Mouse (Mus musculus): ENCODE measurements around the gene Actc1. TPM values are rescaled to one million over a fixed set of nuclear protein-coding genes. Genes with fewer than 3 reads are reported as not detected.

Gene Actc1
- polyA plus RNA-seq, 1 experiment from 2014 or later, result 3.0 TPM

DNA sequence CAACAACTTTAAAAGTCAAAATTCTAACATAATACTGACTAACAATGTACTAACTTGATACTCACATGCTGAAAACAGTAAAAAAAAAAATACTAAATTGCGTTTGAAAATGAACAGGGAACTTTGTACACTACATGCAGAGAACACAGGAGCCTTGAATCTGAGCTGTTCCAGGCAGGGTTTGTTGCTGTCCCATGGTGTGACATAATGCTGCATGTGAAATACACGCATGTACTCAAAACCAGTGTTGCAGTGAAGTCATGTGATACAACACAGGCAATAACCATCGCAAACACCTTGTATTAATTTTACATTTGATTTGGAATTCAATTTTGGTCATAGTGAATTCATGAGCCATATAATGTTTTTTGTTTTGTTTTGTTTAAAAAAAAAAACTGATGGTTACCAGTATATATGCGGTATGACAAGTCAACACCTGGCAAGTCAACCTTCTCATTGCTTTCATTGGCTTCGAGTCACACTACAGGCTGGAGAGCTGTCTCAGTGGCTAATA lies 7.1 kb downstream of the Actc1 start:
- H3K4me1 ChIP-seq, result no peaks in the 10 kb centered on the region
- H3K36me3 ChIP-seq (replicated peaks), result no peaks in the 10 kb centered on the region
- no peak overlapping the region for H3K9ac ChIP-seq
- no peaks in the 10 kb centered on the region for H3K27me3 ChIP-seq (replicated peaks)
- H3K4me3 ChIP-seq, result no peak overlapping the region
- H3K27ac ChIP-seq, result no peak overlapping the region
- no peak for ATAC-seq (replicated peaks)
- H3K9me3 ChIP-seq, result no peaks in the 10 kb centered on the region
- 91% methylated on average over 5 of the region's 5 CpGs for WGBS
- no peak overlapping the region for H3K4me2 ChIP-seq

DNA sequence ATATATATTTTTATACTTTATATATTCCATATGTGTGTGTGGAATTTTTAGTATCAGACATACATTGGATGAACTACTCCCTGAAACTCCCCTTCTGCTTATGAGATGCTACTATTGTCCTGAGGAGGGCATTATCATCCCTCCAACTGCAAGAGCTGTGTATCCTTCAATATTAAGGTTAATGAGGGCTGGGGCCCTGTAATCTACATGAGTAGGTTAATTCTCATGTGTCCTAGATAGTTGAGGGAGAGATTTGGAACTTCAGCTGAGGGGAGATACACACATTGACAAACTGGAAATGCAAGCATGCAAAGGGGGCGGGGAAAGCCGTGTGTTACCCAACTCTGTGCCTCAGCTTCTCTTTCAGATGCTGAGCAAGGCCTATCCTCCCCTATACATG lies 15.4 kb downstream of the Actc1 start:
- Histone ChIP-seq H3K4me1 (no peaks in the 10 kb centered on the region), H3K27ac (no peak overlapping the region), H3K4me2 (no peak overlapping the region), H3K9me3 (no peaks in the 10 kb centered on the region), H3K27me3 (replicated peaks) (no peaks in the 10 kb centered on the region), H3K9ac (no peak overlapping the region), H3K36me3 (replicated peaks) (no peaks in the 10 kb centered on the region), H3K4me3 (no peak overlapping the region)
- 79% methylated on average over 2 of the region's 2 CpGs for WGBS
- no peak for ATAC-seq (replicated peaks)

DNA sequence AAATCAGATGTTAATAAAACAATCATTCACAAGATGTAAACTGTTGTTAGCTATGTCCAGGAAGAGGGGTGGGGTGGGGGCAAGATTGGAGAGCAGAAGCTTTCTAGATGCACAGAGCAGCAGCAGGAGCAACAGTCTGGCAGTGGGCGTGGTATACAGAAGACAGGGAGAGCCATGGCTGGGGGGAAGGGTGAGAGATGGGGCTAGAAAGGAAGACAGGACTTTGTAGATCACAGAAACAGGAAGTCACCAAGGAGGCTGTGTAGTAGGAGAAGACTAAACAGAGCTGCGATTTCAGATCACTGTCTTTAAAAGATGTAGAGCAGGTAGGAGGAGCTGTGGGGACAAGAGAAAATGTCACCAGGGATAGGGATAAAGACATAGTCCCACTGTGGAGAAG lies 21.1 kb downstream of the Actc1 start:
- Histone ChIP-seq H3K36me3 (replicated peaks) (no peaks in the 10 kb centered on the region), H3K9me3 (no peaks in the 10 kb centered on the region), H3K9ac (no peak overlapping the region), H3K27me3 (replicated peaks) (no peaks in the 10 kb centered on the region), H3K4me1 (no peaks in the 10 kb centered on the region), H3K4me2 (no peak overlapping the region), H3K4me3 (no peak overlapping the region), H3K27ac (no peak overlapping the region)
- WGBS, result 62% methylated on average over 2 of the region's 2 CpGs
- ATAC-seq (replicated peaks), result no peak

DNA sequence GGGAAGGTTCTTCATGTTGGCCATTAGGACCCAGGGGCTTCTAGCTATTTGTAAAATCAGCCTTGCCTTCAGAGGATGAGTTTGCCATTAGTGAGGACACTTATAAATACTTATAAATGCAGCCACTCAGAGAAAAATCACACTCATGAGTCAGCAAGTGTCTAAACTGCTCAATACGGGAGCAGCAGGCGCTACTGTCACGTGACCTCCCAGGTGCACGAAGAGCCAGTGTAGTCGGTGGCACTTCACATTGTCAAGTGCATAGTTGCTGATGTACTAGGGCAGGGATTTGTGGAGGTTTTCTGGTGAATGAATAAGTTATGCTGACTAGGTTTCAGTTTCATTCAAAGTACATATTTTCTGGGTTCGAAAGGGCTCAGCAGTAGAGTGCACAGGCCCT lies 30.0 kb downstream of the Actc1 start:
- H3K4me2 ChIP-seq, result no peak overlapping the region
- no peak overlapping the region for H3K27ac ChIP-seq
- no peaks in the 10 kb centered on the region for H3K27me3 ChIP-seq (replicated peaks)
- no peaks in the 10 kb centered on the region for H3K9me3 ChIP-seq
- peaks cover 5% of the 10 kb centered on the region for H3K4me1 ChIP-seq
- no peak for ATAC-seq (replicated peaks)
- no peak overlapping the region for H3K9ac ChIP-seq
- no peaks in the 10 kb centered on the region for H3K36me3 ChIP-seq (replicated peaks)
- 92% methylated on average over 6 of the region's 6 CpGs for WGBS
- H3K4me3 ChIP-seq, result no peak overlapping the region

DNA sequence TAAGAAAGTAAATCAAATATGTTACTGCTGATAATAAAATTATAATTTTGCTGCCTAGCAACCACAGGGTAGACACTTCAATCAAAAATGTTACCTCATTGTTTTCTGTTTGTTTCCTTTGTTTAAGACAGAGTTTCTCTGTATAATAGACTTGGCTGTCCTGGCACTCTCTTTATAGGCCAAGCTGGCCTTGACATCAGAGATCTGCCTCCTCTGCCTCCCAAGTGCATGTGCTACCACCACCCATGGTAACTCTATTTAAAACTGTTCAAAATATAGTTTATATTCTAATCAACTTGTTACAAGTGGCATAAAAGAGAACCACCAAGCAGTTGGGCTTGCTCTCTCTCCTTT lies 33.2 kb downstream of the Actc1 start:
- no peak overlapping the region for H3K4me2 ChIP-seq
- peaks cover 11% of the 10 kb centered on the region for H3K4me1 ChIP-seq
- H3K9me3 ChIP-seq, result no peaks in the 10 kb centered on the region
- no peaks in the 10 kb centered on the region for H3K27me3 ChIP-seq (replicated peaks)
- H3K4me3 ChIP-seq, result no peak overlapping the region
- H3K36me3 ChIP-seq (replicated peaks), result no peaks in the 10 kb centered on the region
- no peak overlapping the region for H3K9ac ChIP-seq
- no peak overlapping the region for H3K27ac ChIP-seq
- no peak for ATAC-seq (replicated peaks)

DNA sequence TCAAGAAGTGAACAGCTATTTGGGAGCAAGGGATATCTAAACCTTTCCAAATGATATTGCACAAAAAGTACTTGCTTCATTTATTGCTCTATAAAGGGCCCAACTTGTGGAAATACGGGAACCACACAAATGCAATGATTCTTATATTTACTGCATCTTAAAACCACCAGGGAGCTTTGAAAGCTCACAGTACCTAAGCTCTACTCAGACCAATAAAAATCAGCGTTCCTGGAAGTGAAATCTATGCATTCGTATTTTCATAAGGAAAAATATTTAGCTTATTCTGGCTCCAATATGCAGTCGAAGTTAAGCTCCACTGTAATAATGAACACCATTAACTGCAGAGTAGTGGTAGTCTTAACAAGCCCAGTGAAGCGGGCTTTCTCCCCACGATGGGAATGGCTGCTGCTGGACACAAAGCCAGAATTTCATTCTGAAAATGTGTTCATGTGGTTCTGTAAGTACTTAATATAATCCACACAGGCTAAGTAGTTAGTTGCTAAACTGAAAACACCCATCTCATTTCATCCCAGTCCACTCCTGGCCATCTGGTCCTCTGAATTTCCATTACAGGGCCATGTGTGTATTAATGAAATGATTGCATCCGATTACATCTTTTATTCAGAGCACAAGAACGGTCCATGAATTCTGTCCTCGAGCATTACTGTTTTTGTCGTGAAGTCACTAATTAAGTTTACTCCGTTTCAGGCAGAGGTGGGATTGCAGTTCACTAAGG lies 33.7 kb downstream of the Actc1 start:
- no peak overlapping the region for H3K4me3 ChIP-seq
- WGBS, result 64% methylated on average over 11 of the region's 11 CpGs
- no peaks in the 10 kb centered on the region for H3K36me3 ChIP-seq (replicated peaks)
- H3K27ac ChIP-seq, result no peak overlapping the region
- H3K9me3 ChIP-seq, result no peaks in the 10 kb centered on the region
- no peak for ATAC-seq (replicated peaks)
- H3K27me3 ChIP-seq (replicated peaks), result no peaks in the 10 kb centered on the region
- H3K4me1 ChIP-seq, result peaks cover 13% of the 10 kb centered on the region
- H3K9ac ChIP-seq, result no peak overlapping the region
- no peak overlapping the region for H3K4me2 ChIP-seq

DNA sequence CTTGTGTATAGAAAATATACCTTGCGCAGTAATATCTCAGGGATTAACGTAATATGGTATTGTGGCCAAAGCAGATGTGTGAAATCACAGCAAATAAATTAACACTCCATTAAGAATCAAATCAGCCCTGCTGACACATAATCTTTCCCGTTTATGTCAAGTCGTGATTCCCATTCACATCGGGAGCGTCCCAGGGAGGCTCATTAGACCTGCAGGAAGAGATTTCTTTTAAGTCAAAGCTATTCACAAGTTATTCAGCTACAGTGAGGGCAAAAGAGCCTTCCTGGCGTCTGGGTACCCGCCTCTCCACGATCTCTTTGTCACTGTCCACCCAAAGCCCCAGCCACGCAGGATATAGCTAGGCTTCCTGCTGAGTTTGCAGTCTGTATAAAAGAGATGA lies 35.2 kb downstream of the Actc1 start:
- Histone ChIP-seq H3K4me2 (peak overlapping the region; percentile 27; the same call in 1 of the 2 replicates), H3K4me3 (no peak overlapping the region), H3K27me3 (replicated peaks) (no peaks in the 10 kb centered on the region), H3K4me1 (peaks cover 17% of the 10 kb centered on the region), H3K36me3 (replicated peaks) (no peaks in the 10 kb centered on the region), H3K9me3 (no peaks in the 10 kb centered on the region), H3K9ac (no peak overlapping the region; the same call in 1 of the 2 replicates), H3K27ac (peak overlapping the region; percentile 34; the same call in 1 of the 2 replicates)
- whole genome bisulfite sequencing, result 14% methylated on average over 10 of the region's 10 CpGs
- ATAC-seq (replicated peaks), result 0 out of 2 replicates have a peak, but pooled peaks have one; percentile 4

DNA sequence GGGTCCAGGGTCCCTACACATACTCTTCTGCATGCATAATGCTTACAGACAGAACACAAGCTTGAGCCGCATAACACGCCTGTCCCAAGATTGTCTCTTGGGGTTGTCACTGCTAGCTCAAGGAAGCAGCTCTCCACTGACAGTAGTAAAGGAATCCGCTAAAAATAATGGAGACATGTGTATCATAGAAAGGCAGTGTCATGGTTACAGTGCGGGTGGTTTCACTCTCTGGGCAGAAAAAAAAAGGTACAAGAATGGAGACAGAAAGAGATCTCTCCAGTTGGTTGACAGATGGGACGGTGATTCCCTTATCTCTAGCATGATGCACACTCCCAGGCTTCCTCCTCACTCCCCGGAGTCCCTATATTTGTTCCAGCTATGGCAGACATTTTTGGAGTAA lies 38.5 kb downstream of the Actc1 start:
- no peak for ATAC-seq (replicated peaks)
- H3K4me3 ChIP-seq, result peak overlapping the region; percentile 80
- no peaks in the 10 kb centered on the region for H3K27me3 ChIP-seq (replicated peaks)
- H3K27ac ChIP-seq, result no peak overlapping the region
- no peaks in the 10 kb centered on the region for H3K36me3 ChIP-seq (replicated peaks)
- no peak overlapping the region for H3K9ac ChIP-seq
- H3K9me3 ChIP-seq, result no peaks in the 10 kb centered on the region
- WGBS, result 69% methylated on average over 6 of the region's 6 CpGs
- peaks cover 29% of the 10 kb centered on the region for H3K4me1 ChIP-seq
- peak overlapping the region; percentile 75 for H3K4me2 ChIP-seq

DNA sequence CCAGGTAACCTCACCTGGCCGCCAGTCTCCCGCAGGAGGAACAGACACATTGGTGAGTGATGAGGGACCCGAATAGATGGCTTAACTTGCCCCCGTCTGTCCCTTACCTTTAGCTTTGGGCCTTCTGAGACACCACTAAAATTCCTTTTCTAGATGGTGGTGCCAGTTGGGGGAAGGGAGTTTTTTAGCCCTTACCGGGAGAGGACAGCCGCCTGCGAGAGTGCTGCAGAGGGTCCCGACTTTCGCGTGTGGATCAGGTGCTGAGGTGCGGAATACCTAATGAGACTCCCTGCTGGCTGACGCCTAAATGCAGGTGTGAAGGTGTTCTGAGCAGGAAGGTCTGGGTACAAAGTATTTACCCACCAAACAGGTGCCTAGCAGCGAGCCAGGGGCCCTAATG lies 39.5 kb downstream of the Actc1 start:
- Histone ChIP-seq H3K9me3 (no peaks in the 10 kb centered on the region), H3K36me3 (replicated peaks) (no peaks in the 10 kb centered on the region), H3K27me3 (replicated peaks) (no peaks in the 10 kb centered on the region), H3K4me3 (peak overlapping the region; percentile 80), H3K9ac (peak overlapping the region; percentile 81), H3K4me1 (peaks cover 29% of the 10 kb centered on the region), H3K27ac (peak overlapping the region; percentile 87), H3K4me2 (peak overlapping the region; percentile 75)
- WGBS, result 1% methylated on average over 13 of the region's 13 CpGs
- peak; percentile 25; the same call in 1 of the 2 replicates for ATAC-seq (replicated peaks)

DNA sequence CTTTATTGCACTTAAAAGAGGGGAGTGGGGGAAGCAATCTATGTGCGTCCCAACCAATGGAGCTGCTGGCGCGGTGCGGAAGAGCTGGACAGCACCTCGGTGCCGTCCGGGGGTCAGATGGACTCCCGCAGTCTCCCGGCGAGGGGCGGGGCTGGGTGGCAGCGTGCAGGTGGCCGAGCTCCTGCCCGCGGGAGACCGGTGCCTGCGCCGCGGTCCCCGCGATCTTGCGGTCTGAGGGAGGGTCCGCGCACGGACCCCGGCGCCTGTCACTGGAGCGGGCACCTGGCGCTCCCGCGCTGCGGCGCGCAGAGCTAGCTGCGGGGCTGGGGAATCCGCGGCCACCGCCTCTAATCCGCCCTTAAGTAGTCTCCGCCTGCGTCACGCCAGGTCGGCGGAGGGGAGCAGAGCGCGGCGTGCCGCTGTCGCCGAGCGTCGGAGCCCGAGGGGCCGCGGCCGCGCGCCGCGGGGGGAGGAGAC lies 40.0 kb downstream of the Actc1 start, which contains the start of gene Gjd2:
TSS of gene Gjd2 (minus strand) at position 325 of the 477 bp plus-strand sequence.
- Histone ChIP-seq H3K27ac (peak within 1 kb of the TSS; percentile 87), H3K4me1 (peaks cover 24% of the 10 kb centered on the region), H3K27me3 (replicated peaks) (no peaks in the 10 kb centered on the region), H3K4me2 (peak within 1 kb of the TSS; percentile 75), H3K36me3 (replicated peaks) (0 out of 2 replicates have a peak, but pooled peaks cover 4% of the 10 kb centered on the region), H3K9me3 (no peaks in the 10 kb centered on the region), H3K4me3 (peak within 1 kb of the TSS; percentile 80), H3K9ac (peak within 1 kb of the TSS; percentile 81)
- ATAC-seq (replicated peaks), result peak; percentile 88
- under 1% methylated on average over 60 of the region's 60 CpGs for WGBS

DNA sequence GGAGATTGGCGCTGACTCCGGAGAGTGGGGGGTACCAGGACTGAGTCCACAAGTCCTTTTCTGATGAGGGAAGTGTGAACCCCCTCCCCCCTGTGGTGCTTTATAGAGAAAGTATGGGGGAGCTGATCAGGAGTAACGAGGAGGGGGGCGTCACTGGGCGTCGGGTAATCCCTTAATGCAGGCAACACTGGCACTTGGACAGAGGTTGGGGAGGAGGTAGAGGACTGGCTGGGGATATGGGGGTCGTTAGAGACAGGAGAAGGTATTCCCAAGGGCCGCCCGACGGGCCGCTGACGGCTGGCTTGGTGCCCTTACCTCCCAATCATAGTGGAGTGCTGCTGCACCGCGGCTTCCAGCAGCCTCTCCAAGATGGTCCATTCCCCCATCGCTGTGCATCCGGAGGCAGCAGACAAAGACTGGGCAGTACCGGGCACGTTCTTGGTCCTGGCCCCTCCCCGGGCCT lies 40.6 kb downstream of the Actc1 start:
- 1% methylated on average over 19 of the region's 19 CpGs for WGBS
- Histone ChIP-seq H3K9ac (peak overlapping the region; percentile 81), H3K9me3 (no peaks in the 10 kb centered on the region), H3K4me2 (peak overlapping the region; percentile 75), H3K27me3 (replicated peaks) (no peaks in the 10 kb centered on the region), H3K36me3 (replicated peaks) (0 out of 2 replicates have a peak, but pooled peaks cover 5% of the 10 kb centered on the region), H3K27ac (peak overlapping the region; percentile 87), H3K4me3 (peak overlapping the region; percentile 80), H3K4me1 (peaks cover 18% of the 10 kb centered on the region)
- peak; percentile 88 for ATAC-seq (replicated peaks)

DNA sequence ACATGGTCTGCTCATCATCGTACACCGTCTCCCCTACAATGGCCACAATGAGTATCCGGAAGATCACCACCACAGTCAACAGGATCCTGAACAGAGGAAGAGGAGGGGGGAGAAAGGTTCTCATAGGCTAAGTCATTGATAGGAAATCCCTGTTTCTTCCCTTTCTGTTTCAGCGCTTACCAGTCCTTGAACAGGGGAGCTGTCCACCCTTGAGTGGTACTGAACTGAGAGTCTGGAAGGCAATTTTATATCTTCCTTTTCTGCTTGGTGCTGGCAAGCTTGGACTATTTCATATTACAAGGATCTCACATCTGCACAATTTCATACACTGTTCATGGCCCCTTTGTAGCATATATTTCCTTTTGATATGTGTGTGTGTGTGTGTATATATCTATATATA lies 41.5 kb downstream of the Actc1 start:
- H3K27ac ChIP-seq, result no peak overlapping the region
- H3K4me2 ChIP-seq, result peak overlapping the region; percentile 75
- H3K9ac ChIP-seq, result peak overlapping the region; percentile 17; the same call in 1 of the 2 replicates
- no peaks in the 10 kb centered on the region for H3K9me3 ChIP-seq
- no peaks in the 10 kb centered on the region for H3K27me3 ChIP-seq (replicated peaks)
- WGBS, result 50% methylated on average over 4 of the region's 4 CpGs
- ATAC-seq (replicated peaks), result no peak
- H3K4me1 ChIP-seq, result peaks cover 18% of the 10 kb centered on the region
- 0 out of 2 replicates have a peak, but pooled peaks cover 5% of the 10 kb centered on the region for H3K36me3 ChIP-seq (replicated peaks)
- peak overlapping the region; percentile 80 for H3K4me3 ChIP-seq
